Mouse (Mus musculus) hindbrain, embryonic 12.5 days (tissue): Measurements from ENCODE around the gene Dcaf8. TPM values are rescaled to one million over a fixed set of nuclear protein-coding genes. Genes with fewer than 3 reads are reported as not detected.
"Not testable (repeated sequence)": the region's sequence is repeated elsewhere in the genome, so short reads cannot be mapped to it uniquely, and the experiment has no call there.

Experiments
- ATAC-seq: fragments of 200-750 bp; cut with Nextera tagmentation; 2 replicates; pipeline ENCODE4 v1.8.0; 2017; ENCODE audit warnings: moderate TSS enrichment; ENCODE audit not compliant: low FRiP score
- H3K27ac ChIP-seq: fragments of 300-500 bp; sonication (generic); 2 replicates; pipeline ENCODE4 v1.5.1; 2016; ENCODE audit warnings: mild to moderate bottlenecking
- H3K27me3 ChIP-seq: fragments of 300-500 bp; sonication (generic); 2 replicates; pipeline ENCODE4 v1.6.1; 2016; ENCODE audit warnings: mild to moderate bottlenecking
- H3K36me3 ChIP-seq: fragments of 300-500 bp; sonication (generic); 2 replicates; pipeline ENCODE4 v1.6.1; 2016; ENCODE audit warnings: mild to moderate bottlenecking
- H3K4me1 ChIP-seq: fragments of 300-500 bp; sonication (generic); 2 replicates; pipeline ENCODE4 v1.6.1; 2016
- H3K4me2 ChIP-seq: fragments of 300-500 bp; sonication (generic); replicated peaks from 2 replicates; pipeline ENCODE4 v1.6.1; 2016; ENCODE audit warnings: mild to moderate bottlenecking
- H3K4me3 ChIP-seq: fragments of 300-500 bp; sonication (generic); 2 replicates; pipeline ENCODE4 v1.5.1; 2016; ENCODE audit warnings: mild to moderate bottlenecking
- H3K9ac ChIP-seq: fragments of 300-500 bp; sonication (generic); 2 replicates; pipeline ENCODE4 v1.6.1; 2016; ENCODE audit warnings: mild to moderate bottlenecking, moderate library complexity
- H3K9me3 ChIP-seq: fragments of 300-500 bp; sonication (generic); replicated peaks from 2 replicates; pipeline ENCODE4 v1.6.1; 2016; ENCODE audit warnings: mild to moderate bottlenecking
- WGBS: fragments of 180-500 bp; shearing (Covaris S2); methylation state at CpG from one replicate; pipeline ENCODE4 v1.1.7; 2016; 5-methylcytosine and 5-hydroxymethylcytosine counted together
- polyA plus RNA-seq: library from polyadenylated mRNA; unstranded; fragments of >200 nt; fragmentation: Nextera tagmentation; extraction: Ambion mirVana; gene quantifications from 2 replicates; pipeline ENCODE4 v1.2.1, GENCODE M21; 2016

Gene Dcaf8
- polyA plus RNA-seq, 1 experiment from 2014 or later, result 136 TPM

GRCm38 (mm10) chr1:172242401-172242800 lies 94.5 kb downstream of the Dcaf8 start:
- Histone ChIP-seq H3K9ac (no peak overlapping the region), H3K9me3 (no peaks in the 10 kb centered on the region), H3K36me3 (no peaks in the 10 kb centered on the region), H3K27ac (0 out of 2 replicates have a peak overlapping the region, but pooled peaks have one; percentile 23), H3K4me1 (peaks cover 35% of the 10 kb centered on the region), H3K4me3 (no peak overlapping the region), H3K4me2 (no peak overlapping the region), H3K27me3 (peaks cover 21% of the 10 kb centered on the region)
- 19% methylated on average over 2 of the region's 2 CpGs for WGBS
- ATAC-seq, result peak; percentile 76

- Histone ChIP-seq H3K27ac (no peak overlapping the region), H3K4me2 (peak overlapping the region; percentile 21), H3K4me3 (no peak overlapping the region), H3K9me3 (no peaks in the 10 kb centered on the region), H3K36me3 (no peaks in the 10 kb centered on the region), H3K4me1 (peaks cover 37% of the 10 kb centered on the region), H3K27me3 (peaks cover 21% of the 10 kb centered on the region), H3K9ac (no peak overlapping the region)
- WGBS, result 32% methylated on average over 16 of the region's 16 CpGs
- no peak for ATAC-seq
Observed at GRCm38 (mm10) chr1:172243547-172244205, 95.8 kb downstream of the Dcaf8 start.

DNA sequence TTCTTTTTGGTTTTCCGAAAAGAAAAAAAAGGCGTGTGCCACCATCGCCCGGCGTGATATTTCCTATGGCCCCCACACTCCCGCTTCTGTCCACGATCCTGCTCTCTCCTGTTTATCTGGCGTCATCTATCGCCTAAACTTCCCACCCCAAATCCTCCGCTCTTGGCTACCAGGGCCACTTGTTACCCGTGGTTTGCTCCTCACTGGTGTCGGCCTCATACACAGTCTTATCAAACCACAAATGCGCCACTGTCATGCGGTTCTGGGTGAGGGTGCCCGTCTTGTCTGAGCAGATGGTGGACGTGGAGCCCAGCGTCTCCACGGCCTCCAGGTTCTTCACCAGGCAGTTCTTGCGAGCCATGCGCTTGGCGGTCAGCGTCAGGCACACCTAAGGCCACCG lies 96.8 kb downstream of the Dcaf8 start:
- peaks cover 21% of the 10 kb centered on the region for H3K27me3 ChIP-seq
- H3K4me2 ChIP-seq, result peak overlapping the region; percentile 21; the same call in 1 of the 2 replicates
- not testable (repeated sequence) for H3K9me3 ChIP-seq, ATAC-seq, H3K9ac ChIP-seq, H3K27ac ChIP-seq, H3K4me3 ChIP-seq, H3K36me3 ChIP-seq
- peaks cover 37% of the 10 kb centered on the region for H3K4me1 ChIP-seq
- WGBS, result 43% methylated on average over 23 of the region's 23 CpGs

Other genes starting within 250 kb of the Dcaf8 start
- 0.08 and 0.27 TPM in 2 replicates for gene Slamf6, start 230.6 kb upstream of the Dcaf8 start, polyA plus RNA-seq
- 60.4 and 68.6 TPM in 2 replicates for gene Vangl2, start 119.6 kb upstream of the Dcaf8 start, polyA plus RNA-seq
- gene Nhlh1, start 90.5 kb upstream of the Dcaf8 start, polyA plus RNA-seq, result 14.5 and 15.3 TPM in 2 replicates
- 233 and 256 TPM in 2 replicates for gene Copa, start 65.6 kb upstream of the Dcaf8 start, polyA plus RNA-seq
- gene Ncstn, start 65.3 kb upstream of the Dcaf8 start, polyA plus RNA-seq, result 128 and 132 TPM in 2 replicates
- 178 and 183 TPM in 2 replicates for gene Pex19, start 21.3 kb upstream of the Dcaf8 start, polyA plus RNA-seq
- gene Pea15a, start 58.7 kb downstream of the Dcaf8 start, polyA plus RNA-seq, result 322 and 363 TPM in 2 replicates
- gene Casq1, start 71.8 kb downstream of the Dcaf8 start, polyA plus RNA-seq, result 2.3 and 3.8 TPM in 2 replicates
- gene Atp1a4, start 110.3 kb downstream of the Dcaf8 start, polyA plus RNA-seq, result not detected in 2 replicates
- gene Igsf8, start 113.6 kb downstream of the Dcaf8 start, polyA plus RNA-seq, result 147 and 159 TPM in 2 replicates
- gene Atp1a2, start 150.0 kb downstream of the Dcaf8 start, polyA plus RNA-seq, result 13.7 and 16.1 TPM in 2 replicates
- 1.2 and 2.0 TPM in 2 replicates for gene Kcnj9, start 181.2 kb downstream of the Dcaf8 start, polyA plus RNA-seq
- gene Kcnj10, start 193.1 kb downstream of the Dcaf8 start, polyA plus RNA-seq, result 0.53 and 0.83 TPM in 2 replicates
- 9.4 and 9.8 TPM in 2 replicates for gene Pigm, start 228.5 kb downstream of the Dcaf8 start, polyA plus RNA-seq